Mouse (Mus musculus) cerebellum, adult 2 months (tissue): ENCODE data around the gene Samd4. TPM values are rescaled to one million over a fixed set of nuclear protein-coding genes. Genes with fewer than 3 reads are reported as not detected.
A peak's percentile ranks its signal among the peaks of the same experiment; 100 is the strongest.

Experiments
- DNase-seq, 2 experiments: peaks; one replicate each; pipeline ENCODE4 v3.0.0; 2021
- H3K27ac ChIP-seq: fragments of 200-500 bp; 2 replicates; pipeline ENCODE4 v1.5.1; 2012; ENCODE audit warnings: low read length, control low read depth, inconsistent platforms; ENCODE audit not compliant: insufficient read depth
- H3K27me3 ChIP-seq: fragments of 200-500 bp; 2 replicates; pipeline ENCODE4 v1.6.1; 2012; ENCODE audit warnings: inconsistent platforms, mild to moderate bottlenecking, low read length, moderate library complexity; ENCODE audit not compliant: control insufficient read depth, insufficient read depth
- H3K4me1 ChIP-seq: fragments of 200-500 bp; 2 replicates; pipeline ENCODE4 v1.6.1; 2011; ENCODE audit warnings: low read length; ENCODE audit not compliant: control insufficient read depth, insufficient read depth
- H3K4me3 ChIP-seq: fragments of 200-500 bp; replicated peaks from 2 replicates; pipeline ENCODE3; 2011; ENCODE audit warnings: mild to moderate bottlenecking, low read depth, low read length, control low read depth; ENCODE audit not compliant: insufficient read depth
- CTCF ChIP-seq: fragments of 200-500 bp; IDR thresholded peaks from 2 replicates; pipeline ENCODE4 v1.5.1; 2011; ENCODE audit warnings: low read depth, mild to moderate bottlenecking, control low read depth, low read length, moderate library complexity, borderline replicate concordance; ENCODE audit not compliant: insufficient read depth
- POLR2A ChIP-seq: fragments of 200-500 bp; IDR thresholded peaks from 2 replicates; pipeline ENCODE4 v1.6.1; 2011; ENCODE audit warnings: low read length, control low read depth, borderline replicate concordance; ENCODE audit not compliant: insufficient read depth
- whole genome bisulfite sequencing: fragments of 180-500 bp; shearing (Covaris S2); methylation state at CpG from one replicate; pipeline ENCODE4 v1.1.7; 2018; 5-methylcytosine and 5-hydroxymethylcytosine counted together
- polyA plus RNA-seq: library from polyadenylated mRNA; depleted of rRNA; stranded (reverse); fragments of >200 nt; gene quantifications from 2 replicates; pipeline ENCODE4 v1.2.3, GENCODE M21; 2012

Samd4 gene
- polyA plus RNA-seq, 1 experiment: 23.8 TPM

- TF ChIP-seq CTCF: no peak
- TF ChIP-seq POLR2A: no peak
- Histone ChIP-seq H3K4me1 (no peaks in the 10 kb centered on the region), H3K27ac (no peak overlapping the region), H3K27me3 (no peaks in the 10 kb centered on the region), H3K4me3 (no peak overlapping the region)
- no peak for DNase-seq
- WGBS: 89% methylated on average over 6 of the region's 6 CpGs
These were observed 166.4 kb downstream of the Samd4 start for GRCm38 (mm10) chr14:47049051-47049450.

- Histone ChIP-seq H3K27me3 (no peaks in the 10 kb centered on the region), H3K4me1 (peaks cover 3% of the 10 kb centered on the region), H3K4me3 (no peak overlapping the region), H3K27ac (no peak overlapping the region)
- TF ChIP-seq POLR2A (no peak), CTCF (no peak)
- WGBS: 95% methylated on average over 5 of the region's 5 CpGs
- DNase-seq: no peak
These were observed 169.3 kb downstream of the Samd4 start for GRCm38 (mm10) chr14:47051743-47052610.

GRCm38 (mm10) chr14:47053101-47053500 is 170.4 kb downstream of the Samd4 start:
- Histone ChIP-seq H3K4me1 (peaks cover 3% of the 10 kb centered on the region), H3K27ac (no peak overlapping the region), H3K27me3 (no peaks in the 10 kb centered on the region), H3K4me3 (no peak overlapping the region)
- 100% methylated on average over 1 of the region's 1 CpGs for WGBS
- DNase-seq: no peak
- TF ChIP-seq POLR2A (no peak), CTCF (no peak)

- WGBS: 89% methylated on average over 5 of the region's 5 CpGs
- H3K27ac ChIP-seq: no peak overlapping the region
- no peak for DNase-seq
- no peak for TF ChIP-seq POLR2A
- TF ChIP-seq CTCF: no peak
- H3K4me3 ChIP-seq: no peak overlapping the region
- H3K27me3 ChIP-seq: no peaks in the 10 kb centered on the region
- peaks cover 3% of the 10 kb centered on the region for H3K4me1 ChIP-seq
These were observed 171.2 kb downstream of the Samd4 start for GRCm38 (mm10) chr14:47053824-47054223.

GRCm38 (mm10) chr14:47058969-47059368 is 176.3 kb downstream of the Samd4 start:
- Histone ChIP-seq H3K27me3 (no peaks in the 10 kb centered on the region), H3K27ac (no peak overlapping the region), H3K4me1 (peaks cover 3% of the 10 kb centered on the region), H3K4me3 (no peak overlapping the region)
- 89% methylated on average over 2 of the region's 2 CpGs for WGBS
- no peak for TF ChIP-seq CTCF
- no peak for TF ChIP-seq POLR2A
- DNase-seq: no peak

GRCm38 (mm10) chr14:47065067-47065466 is 182.4 kb downstream of the Samd4 start:
- Histone ChIP-seq H3K4me1 (no peaks in the 10 kb centered on the region), H3K4me3 (no peak overlapping the region), H3K27ac (no peak overlapping the region), H3K27me3 (no peaks in the 10 kb centered on the region)
- DNase-seq: peak in 1 of 2 experiments; percentile 39
- no peak for TF ChIP-seq POLR2A
- no peak for TF ChIP-seq CTCF
- 25% methylated on average over 5 of the region's 5 CpGs for WGBS

- TF ChIP-seq CTCF: no peak
- TF ChIP-seq POLR2A: no peak
- Histone ChIP-seq H3K27ac (no peak overlapping the region), H3K27me3 (no peaks in the 10 kb centered on the region), H3K4me1 (no peaks in the 10 kb centered on the region), H3K4me3 (no peak overlapping the region)
- no peak for DNase-seq
- 88% methylated on average over 5 of the region's 5 CpGs for WGBS
These were observed 184.2 kb downstream of the Samd4 start for GRCm38 (mm10) chr14:47066901-47067300.
